Mouse (Mus musculus) erythroblast, embryonic 14.5 days (primary cell): Measurements from ENCODE around the gene Cemip2.

Experiments
- GATA1 ChIP-seq: IDR thresholded peaks from 2 replicates; pipeline ENCODE4 v1.6.1; 2012; ENCODE audit warnings: low read length, inconsistent platforms, mixed read lengths
- TAL1 ChIP-seq: IDR thresholded peaks from 3 replicates; pipeline ENCODE4 v1.6.1; 2012; ENCODE audit warnings: low read length, inconsistent platforms, mixed read lengths

- TF ChIP-seq GATA1: no peak
- TF ChIP-seq TAL1: no peak
Observed at GRCm38 (mm10) chr19:21779106-21779505, 964 bp downstream of the Cemip2 start.
